28 mouse cellular contexts compared by ENCODE assay signal in the genomic region with DNA sequence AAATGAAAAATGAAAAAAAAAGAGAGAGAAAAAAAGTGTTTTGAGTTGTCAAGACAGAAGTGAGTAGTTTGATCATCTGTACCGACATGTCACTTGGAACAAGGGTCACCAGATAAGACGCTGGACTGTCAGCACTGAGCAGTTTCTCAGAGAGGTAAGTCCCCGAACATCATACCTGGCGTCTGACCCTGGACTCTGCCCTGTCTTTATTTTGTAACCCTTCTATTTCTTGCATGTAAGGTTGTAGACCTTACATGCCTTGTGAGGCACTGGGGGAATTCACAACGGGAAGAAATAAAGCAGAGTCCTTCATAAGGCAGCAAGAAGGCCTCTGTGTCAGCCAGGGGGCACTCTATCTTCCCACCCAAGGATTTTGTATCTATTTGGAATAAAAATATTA. TPM values are rescaled to one million over a fixed set of nuclear protein-coding genes. Genes with fewer than 3 reads are reported as not detected.
A peak's percentile ranks its signal among the peaks of the same experiment; 100 is the strongest.
DNase-seq lines count a peak whose midpoint lies in the region; ATAC-seq and TF ChIP-seq lines count a peak whose summit lies in the region.
"Had no signal": no experiment of that assay in that cellular context is flagged by ENCODE, and none has a peak within 500 bp of the region (broad histone marks: within the 10 kb centered on the region; RNA-seq: fewer than 3 reads in every experiment).

No protein-coding gene starts in this region.

- H3K4me1 ChIP-seq in intestine, embryonic 16.5 days (ENCODE audit: control insufficient read depth, insufficient read depth, low read length) = peaks cover under 1% of the 10 kb centered on the region; the same call in 1 of the 2 replicates
- peaks cover 8% of the 10 kb centered on the region for H3K4me1 ChIP-seq in intestine, embryonic 15.5 days (replicated peaks)
- H3K4me1 ChIP-seq in midbrain, postnatal 0 days (ENCODE audit: insufficient read depth, low read length) = no peaks in the 10 kb centered on the region
- H3K4me1 ChIP-seq in midbrain, embryonic 15.5 days = no peaks in the 10 kb centered on the region

- H3K36me3 ChIP-seq in intestine, embryonic 16.5 days (ENCODE audit: control insufficient read depth, insufficient read depth, low read length) = no peaks in the 10 kb centered on the region
- H3K36me3 ChIP-seq in intestine, embryonic 15.5 days = no peaks in the 10 kb centered on the region
- no peaks in the 10 kb centered on the region for H3K36me3 ChIP-seq in midbrain, postnatal 0 days (ENCODE audit: insufficient read depth, low read length)
- no peaks in the 10 kb centered on the region for H3K36me3 ChIP-seq in midbrain, embryonic 15.5 days (replicated peaks)
- H3K36me3 ChIP-seq: embryonic facial prominence, embryonic 13.5 days; embryonic facial prominence, embryonic 15.5 days; forebrain, embryonic 10.5 days; forebrain, embryonic 12.5 days; G1E had no signal

- TF ChIP-seq CTCF in midbrain, postnatal 0 days (IDR thresholded peaks at IDR 0.05) = peak; percentile 13; the same call in 1 of the 2 replicates

- no peak for DNase-seq in midbrain, postnatal 0 days (ENCODE audit: low spot score)
- DNase-seq in lung, postnatal 25 days (ENCODE audit: low spot score) = no peak
- DNase-seq: adrenal gland, adult 8-10 months; adrenal gland, postnatal 14 days; adrenal gland, postnatal 36 days; B cell, adult 2 months; cerebellum, adult 11-12 months; cerebellum, adult 2 months; cerebellum, adult 9-11 months; cerebellum, postnatal 14 days; cerebellum, postnatal 36 days; embryo, embryonic 11 days had no signal

- no peak overlapping the region for H3K4me3 ChIP-seq in intestine, embryonic 16.5 days (ENCODE audit: low read length)
- H3K4me3 ChIP-seq in intestine, embryonic 15.5 days (replicated peaks) = no peak overlapping the region
- H3K4me3 ChIP-seq in midbrain, postnatal 0 days (ENCODE audit: low read depth, low read length) = no peak overlapping the region
- H3K4me3 ChIP-seq in midbrain, embryonic 15.5 days = no peak overlapping the region
- H3K4me3 ChIP-seq: embryonic facial prominence, embryonic 13.5 days; embryonic facial prominence, embryonic 15.5 days; erythroblast, embryonic 14.5 days; forebrain, embryonic 10.5 days; forebrain, embryonic 12.5 days had no signal

- H3K27me3 ChIP-seq in intestine, embryonic 16.5 days (replicated peaks; ENCODE audit: control insufficient read depth, insufficient read depth, low read length) = no peaks in the 10 kb centered on the region
- no peaks in the 10 kb centered on the region for H3K27me3 ChIP-seq in intestine, embryonic 15.5 days (replicated peaks)
- H3K27me3 ChIP-seq in midbrain, postnatal 0 days (ENCODE audit: insufficient read depth, low read length) = no peaks in the 10 kb centered on the region
- no peaks in the 10 kb centered on the region for H3K27me3 ChIP-seq in midbrain, embryonic 15.5 days (replicated peaks)
- H3K27me3 ChIP-seq: CH12.LX; embryonic facial prominence, embryonic 13.5 days; embryonic facial prominence, embryonic 15.5 days; forebrain, embryonic 12.5 days; Patski had no signal

- no peak overlapping the region for H3K4me2 ChIP-seq in intestine, embryonic 16.5 days (ENCODE audit: low read depth, low read length)
- H3K4me2 ChIP-seq in intestine, embryonic 15.5 days (replicated peaks) = no peak overlapping the region
- H3K4me2 ChIP-seq in midbrain, postnatal 0 days (ENCODE audit: low read depth, low read length, poor library complexity, severe bottlenecking) = no peak overlapping the region
- no peak overlapping the region for H3K4me2 ChIP-seq in midbrain, embryonic 15.5 days
- H3K4me2 ChIP-seq: embryonic facial prominence, embryonic 13.5 days; embryonic facial prominence, embryonic 15.5 days; forebrain, embryonic 12.5 days had no signal

- no peaks in the 10 kb centered on the region for H3K9me3 ChIP-seq in intestine, embryonic 16.5 days (ENCODE audit: control insufficient read depth, low read length)
- no peaks in the 10 kb centered on the region for H3K9me3 ChIP-seq in intestine, embryonic 15.5 days
- no peaks in the 10 kb centered on the region for H3K9me3 ChIP-seq in midbrain, postnatal 0 days (ENCODE audit: low read length)
- no peaks in the 10 kb centered on the region for H3K9me3 ChIP-seq in midbrain, embryonic 15.5 days
- H3K9me3 ChIP-seq: embryonic facial prominence, embryonic 13.5 days; embryonic facial prominence, embryonic 15.5 days; forebrain, embryonic 10.5 days; forebrain, embryonic 12.5 days; G1E had no signal

- 0 out of 2 replicates have a peak, but pooled peaks have one; percentile 21 for ATAC-seq in intestine, embryonic 16.5 days
- no peak for ATAC-seq in intestine, embryonic 15.5 days
- no peak for ATAC-seq in midbrain, postnatal 0 days (ENCODE audit: low FRiP score)
- no peak for ATAC-seq in midbrain, embryonic 15.5 days (replicated peaks)
- ATAC-seq: CD4-positive, CD25-positive, alpha-beta regulatory T cell, adult 4 months; forebrain, embryonic 14.5 days; Patski had no signal

- 72% methylated on average over 5 of the region's 5 CpGs for WGBS in intestine, embryonic 16.5 days
- WGBS in intestine, embryonic 15.5 days = 71% methylated on average over 5 of the region's 5 CpGs
- 89% methylated on average over 5 of the region's 5 CpGs for WGBS in midbrain, postnatal 0 days
- WGBS in midbrain, embryonic 15.5 days = 82% methylated on average over 5 of the region's 5 CpGs

- no peak overlapping the region for H3K27ac ChIP-seq in intestine, embryonic 16.5 days (ENCODE audit: low read length)
- no peak overlapping the region for H3K27ac ChIP-seq in intestine, embryonic 15.5 days
- no peak overlapping the region for H3K27ac ChIP-seq in midbrain, postnatal 0 days (ENCODE audit: low read depth, low read length)
- H3K27ac ChIP-seq in midbrain, embryonic 15.5 days = no peak overlapping the region
- H3K27ac ChIP-seq: embryonic facial prominence, embryonic 13.5 days; embryonic facial prominence, embryonic 15.5 days; forebrain, embryonic 10.5 days; forebrain, embryonic 12.5 days had no signal

- no peak overlapping the region for H3K9ac ChIP-seq in intestine, embryonic 16.5 days (ENCODE audit: low read depth, low read length)
- H3K9ac ChIP-seq in intestine, embryonic 15.5 days = no peak overlapping the region
- H3K9ac ChIP-seq in midbrain, postnatal 0 days (replicated peaks; ENCODE audit: low read length, poor library complexity, severe bottlenecking) = no peak overlapping the region
- no peak overlapping the region for H3K9ac ChIP-seq in midbrain, embryonic 15.5 days
- H3K9ac ChIP-seq: embryonic facial prominence, embryonic 13.5 days; embryonic facial prominence, embryonic 15.5 days; forebrain, embryonic 12.5 days had no signal

RNA-seq across cellular contexts. Expression of a gene that starts 17.2 kb away (rescaled TPM):
- polyA plus RNA-seq in intestine, embryonic 16.5 days (2015; fragmentation: Nextera tagmentation; extraction: Ambion mirVana) = 11.6 and 12.5 TPM in 2 replicates
- polyA plus RNA-seq in intestine, embryonic 15.5 days (2015; fragmentation: Nextera tagmentation; extraction: Ambion mirVana) = 17.9 and 18.1 TPM in 2 replicates
- total RNA-seq in midbrain, postnatal 0 days (2014; rRNA removed) = 111 and 115 TPM in 2 replicates
- 64.5 and 65.2 TPM in 2 replicates for polyA plus RNA-seq in midbrain, postnatal 0 days (2015; fragmentation: Nextera tagmentation; extraction: Ambion mirVana)
- 55.5 and 58.3 TPM in 2 replicates for polyA plus RNA-seq in midbrain, embryonic 15.5 days (2015; fragmentation: Nextera tagmentation; extraction: Ambion mirVana)

RNA-seq across cellular contexts. Expression of a gene that starts 20.0 kb away (rescaled TPM):
- 0.31 and 0.70 TPM in 2 replicates for polyA plus RNA-seq in intestine, embryonic 16.5 days (2015; fragmentation: Nextera tagmentation; extraction: Ambion mirVana)
- polyA plus RNA-seq in intestine, embryonic 15.5 days (2015; fragmentation: Nextera tagmentation; extraction: Ambion mirVana) = 0.21 and 0.33 TPM in 2 replicates
- total RNA-seq in midbrain, postnatal 0 days (2014; rRNA removed) = 0.19 TPM in 1 of 2 replicates, not detected in the other
- 0.17 and 0.22 TPM in 2 replicates for polyA plus RNA-seq in midbrain, postnatal 0 days (2015; fragmentation: Nextera tagmentation; extraction: Ambion mirVana)
- 0.36 and 0.41 TPM in 2 replicates for polyA plus RNA-seq in midbrain, embryonic 15.5 days (2015; fragmentation: Nextera tagmentation; extraction: Ambion mirVana)
- total RNA-seq: adrenal gland, adult 18-20 months; adrenal gland, adult 8-10 months; adrenal gland, postnatal 36 days; common myeloid progenitor, adult 5-6 weeks had no signal
- polyA plus RNA-seq: CD4-positive, CD25-positive, alpha-beta regulatory T cell, adult 4 months; embryonic facial prominence, embryonic 11.5 days; embryonic facial prominence, embryonic 13.5 days; forebrain, embryonic 10.5 days; Patski had no signal

RNA-seq across cellular contexts. Expression of a gene that starts 24.9 kb away (rescaled TPM):
- 36.3 and 36.6 TPM in 2 replicates for polyA plus RNA-seq in intestine, embryonic 16.5 days (2015; fragmentation: Nextera tagmentation; extraction: Ambion mirVana)
- 32.4 and 34.1 TPM in 2 replicates for polyA plus RNA-seq in intestine, embryonic 15.5 days (2015; fragmentation: Nextera tagmentation; extraction: Ambion mirVana)
- 37.1 and 51.6 TPM in 2 replicates for total RNA-seq in midbrain, postnatal 0 days (2014; rRNA removed)
- polyA plus RNA-seq in midbrain, postnatal 0 days (2015; fragmentation: Nextera tagmentation; extraction: Ambion mirVana) = 22.4 and 24.8 TPM in 2 replicates
- 54.6 and 61.9 TPM in 2 replicates for polyA plus RNA-seq in midbrain, embryonic 15.5 days (2015; fragmentation: Nextera tagmentation; extraction: Ambion mirVana)
